Mouse (Mus musculus) right cerebral cortex, adult 2 months (tissue): ENCODE measurements at regions not wholly inside any gene's neighbourhood (a gene's known extent, or its start where the extent isn't known, plus 50 kb on each side); places are given as distances from the start of the nearest gene placed in this dataset.

Experiments
- DNase-seq, 2 experiments: peaks; one replicate each; pipeline ENCODE4 v3.0.0; 2021 to 2022; ENCODE audit warnings: low spot score in 2 of 2

DNA sequence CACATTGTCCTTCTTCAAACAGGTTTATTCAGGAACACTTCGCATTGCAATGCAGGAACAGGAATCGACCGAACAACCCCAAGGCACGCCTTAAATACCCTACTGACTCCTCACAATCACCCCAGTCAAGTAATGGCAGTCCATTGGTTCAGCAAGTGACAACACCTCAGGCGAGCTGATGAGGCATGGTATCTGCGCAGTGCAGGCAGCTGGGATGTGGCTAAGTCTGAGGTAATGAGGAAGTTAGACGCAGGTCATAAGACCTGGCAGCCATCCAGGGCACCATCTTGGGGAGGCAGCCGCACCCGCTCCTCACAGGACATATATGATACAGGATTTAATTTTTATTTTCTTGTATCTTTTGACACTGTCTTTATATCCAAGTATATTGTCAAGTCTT is 1251.6 kb downstream of the Basp1 start:
- no peak for DNase-seq

DNA sequence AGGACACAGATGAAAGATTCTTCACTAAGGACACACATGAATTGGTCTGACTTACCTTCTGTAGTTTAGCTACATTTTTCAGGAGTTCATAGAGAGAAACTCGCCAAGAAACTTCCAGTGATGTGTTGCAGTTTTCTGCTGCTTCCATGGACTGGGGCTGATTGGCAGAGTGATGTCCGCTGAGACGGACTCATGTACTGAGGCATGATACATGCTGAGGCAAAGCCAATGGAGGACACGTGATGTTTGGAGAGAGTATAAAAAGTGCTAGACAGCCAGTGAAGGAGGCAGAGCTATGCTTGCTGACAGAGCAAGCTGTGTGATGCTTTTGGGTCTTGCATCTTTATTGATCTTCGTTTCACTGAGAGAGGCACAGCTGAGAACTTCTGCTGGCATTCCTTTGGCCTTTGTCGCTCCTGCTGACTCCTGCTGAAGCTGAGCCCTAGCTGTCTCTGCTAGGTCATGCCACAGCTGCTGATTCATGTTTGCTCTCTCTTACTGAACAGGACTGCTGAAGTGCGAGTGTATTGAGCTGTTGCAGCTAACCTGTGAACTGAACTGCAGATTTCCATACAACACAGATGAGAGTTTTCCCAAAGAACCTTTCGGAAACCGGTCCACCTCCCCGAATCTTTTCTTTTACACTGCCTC is 1255.7 kb downstream of the Basp1 start:
- no peak for DNase-seq

DNA sequence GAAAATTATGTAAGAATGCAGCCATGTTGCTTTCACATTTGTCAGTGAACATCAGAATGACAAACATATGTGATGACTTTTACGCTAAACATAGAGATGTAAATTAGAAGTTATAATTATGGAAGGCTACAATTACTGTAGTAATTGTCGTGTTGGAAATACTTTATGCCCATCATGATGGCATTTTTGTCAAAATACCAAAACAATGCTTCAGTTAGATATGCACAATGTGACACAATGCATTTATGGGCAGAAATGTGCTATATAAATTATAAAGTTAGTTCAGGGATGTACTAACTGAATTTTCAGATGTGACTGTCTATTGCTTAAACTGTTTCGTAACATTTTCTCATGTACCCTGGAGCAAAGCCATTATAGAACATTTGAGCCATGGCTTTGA is 1259.3 kb downstream of the Basp1 start:
- DNase-seq: no peak

DNA sequence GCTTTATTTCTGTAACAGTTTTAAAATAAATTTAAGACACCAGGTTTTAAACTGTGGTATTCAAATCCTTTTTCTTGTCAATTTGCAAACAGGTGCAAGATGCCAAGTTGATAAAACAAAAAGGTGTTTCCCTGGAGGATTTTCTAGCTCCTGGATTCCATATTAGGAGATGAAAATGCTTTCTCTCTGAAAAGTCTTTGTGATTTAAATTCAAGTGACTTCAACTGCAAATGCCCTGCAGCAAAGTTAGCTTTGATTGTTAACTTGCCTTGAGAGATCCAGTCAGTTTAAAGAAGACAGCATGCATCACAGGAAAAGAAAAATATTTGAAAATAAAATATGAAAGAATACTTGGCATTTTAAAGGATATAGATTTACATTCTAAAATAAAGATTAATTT is 1289.3 kb downstream of the Basp1 start:
- no peak for DNase-seq

DNA sequence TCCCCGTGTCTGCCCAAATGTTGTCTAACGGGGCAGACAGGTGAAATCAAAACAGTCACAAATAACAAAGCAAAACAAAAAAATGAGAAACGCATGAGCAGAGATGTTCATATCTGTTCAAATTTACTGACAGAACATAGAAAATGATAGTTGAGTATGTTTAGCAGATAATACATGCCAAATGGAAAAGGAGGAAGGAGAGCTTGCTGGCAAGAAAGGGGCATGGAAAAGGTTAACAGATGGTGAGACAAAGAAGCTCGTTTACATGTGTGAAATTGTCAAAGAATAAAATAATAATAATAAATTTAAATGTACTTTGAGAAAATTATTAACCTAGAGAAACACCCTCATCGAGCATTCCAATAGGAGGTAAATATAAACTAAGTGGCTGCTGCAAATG is 1327.3 kb downstream of the Basp1 start:
- no peak for DNase-seq

DNA sequence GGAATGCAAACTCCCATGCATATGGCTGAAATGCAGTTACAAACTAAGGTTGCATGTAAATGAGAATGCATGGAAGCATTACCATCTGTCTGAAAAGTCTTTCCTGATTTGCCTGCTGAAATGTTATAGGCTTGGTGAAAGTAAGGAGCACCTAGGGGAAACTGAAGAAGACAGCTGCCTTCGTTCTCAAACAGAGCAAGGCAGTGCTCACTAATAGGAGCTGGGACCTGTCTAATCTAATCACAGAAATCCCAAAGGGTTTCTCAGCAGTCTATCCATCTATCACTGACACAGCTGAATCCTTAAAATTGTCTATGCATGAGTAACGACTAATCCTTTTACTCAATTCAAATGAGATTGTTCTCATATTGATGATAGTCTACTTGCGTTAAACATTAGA is 1360.4 kb downstream of the Basp1 start:
- DNase-seq: no peak

DNA sequence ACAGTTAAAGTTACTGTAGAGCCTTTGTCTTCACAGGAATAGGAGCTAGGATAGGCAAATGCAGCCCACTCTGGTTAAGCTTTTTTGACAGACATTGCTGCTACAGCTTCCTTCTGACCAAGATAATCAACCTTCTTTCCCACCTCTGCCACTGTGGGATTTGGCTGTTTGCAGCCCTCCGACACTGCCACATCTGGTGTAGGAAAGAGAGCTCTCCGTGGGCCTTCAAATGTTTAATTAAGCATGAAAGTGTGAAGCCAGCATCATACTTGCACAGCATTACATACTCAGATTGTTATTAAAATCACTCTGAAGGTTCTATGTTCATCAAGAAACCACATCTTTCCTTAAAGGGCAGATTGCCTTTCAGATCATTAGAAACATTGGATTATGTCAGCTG is 1372.7 kb downstream of the Basp1 start:
- DNase-seq: no peak

DNA sequence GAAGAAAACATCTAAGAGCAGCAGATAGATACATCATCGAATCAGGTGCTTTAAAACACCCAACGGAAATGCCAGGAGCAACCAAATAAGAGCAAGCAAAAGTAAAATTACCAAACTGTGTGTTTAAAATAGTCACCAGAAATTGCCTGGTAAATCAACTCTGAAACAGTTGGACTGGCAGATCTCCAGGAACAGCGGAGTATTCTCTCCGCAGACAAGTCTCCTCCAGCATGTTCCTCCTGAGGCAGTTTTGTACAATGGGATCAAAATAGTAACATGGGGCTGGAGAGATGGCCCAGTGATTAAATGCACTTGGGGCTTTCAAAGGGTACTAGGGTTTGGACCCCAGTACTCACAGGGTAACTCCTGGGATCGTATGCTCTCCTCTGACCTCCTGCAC is 1374.4 kb downstream of the Basp1 start:
- DNase-seq: peak; percentile 40 to 51

DNA sequence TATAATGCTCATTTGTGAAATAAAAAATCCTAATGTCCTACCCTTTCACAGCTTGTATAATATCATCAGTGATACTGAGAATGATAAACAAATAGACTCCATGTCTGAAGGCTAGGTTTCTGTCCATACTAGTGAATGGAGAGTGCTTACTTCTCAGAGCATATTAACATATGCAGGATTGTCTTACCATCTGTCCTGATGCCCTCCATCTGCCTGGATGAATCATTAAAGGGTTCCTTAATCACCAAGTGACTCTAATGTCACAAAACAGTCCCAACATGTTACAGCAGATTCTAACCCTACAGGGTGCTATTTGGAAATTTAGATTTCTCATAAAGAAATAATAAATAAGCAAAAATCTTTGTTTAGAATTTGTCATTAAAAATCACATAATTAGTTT is 1391.4 kb downstream of the Basp1 start:
- no peak for DNase-seq

DNA sequence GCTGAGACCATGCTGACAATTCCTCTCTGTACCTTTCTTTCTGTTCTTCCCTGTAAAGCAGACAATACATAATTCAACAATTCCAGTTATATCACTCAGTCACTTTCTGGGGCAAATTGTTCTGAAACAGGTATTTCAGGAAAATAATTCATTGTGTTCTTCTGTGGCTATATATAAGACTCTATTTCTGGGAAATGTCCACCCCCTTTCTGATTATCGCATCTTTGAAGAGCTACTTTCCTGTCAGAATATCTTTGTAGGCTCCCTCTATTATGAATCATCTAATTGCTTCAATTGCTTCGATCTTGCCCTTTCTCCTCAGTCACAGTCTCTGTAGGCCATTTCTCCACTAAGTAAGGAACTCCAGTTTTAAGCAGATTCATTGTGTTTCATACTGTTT is 1408.9 kb downstream of the Basp1 start:
- no peak for DNase-seq

DNA sequence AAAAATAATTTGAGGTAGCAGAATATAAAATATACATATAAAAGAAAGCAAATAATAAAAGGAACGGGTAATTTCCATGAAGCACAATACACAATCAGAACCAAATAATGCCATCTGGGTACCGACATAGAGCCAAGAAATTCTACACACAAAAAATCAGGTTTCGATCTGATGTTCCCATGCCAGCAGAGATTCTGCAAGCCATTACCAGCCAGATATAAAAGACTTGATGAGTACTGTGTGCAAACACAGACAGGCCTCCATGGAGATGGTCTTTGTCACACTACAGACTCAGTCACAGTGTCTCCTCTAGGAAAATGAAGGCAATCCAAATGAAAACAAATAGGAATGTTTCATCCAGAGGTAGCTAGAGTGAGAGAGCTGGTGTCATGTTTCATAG is 1430.7 kb downstream of the Cdh18 start:
- no peak for DNase-seq
